Mouse (Mus musculus): ENCODE data around the gene Gm43552. TPM values are rescaled to one million over a fixed set of nuclear protein-coding genes. Genes with fewer than 3 reads are reported as not detected.

Gene Gm43552
- polyA plus RNA-seq, 1 experiment from 2014 or later: not detected

DNA sequence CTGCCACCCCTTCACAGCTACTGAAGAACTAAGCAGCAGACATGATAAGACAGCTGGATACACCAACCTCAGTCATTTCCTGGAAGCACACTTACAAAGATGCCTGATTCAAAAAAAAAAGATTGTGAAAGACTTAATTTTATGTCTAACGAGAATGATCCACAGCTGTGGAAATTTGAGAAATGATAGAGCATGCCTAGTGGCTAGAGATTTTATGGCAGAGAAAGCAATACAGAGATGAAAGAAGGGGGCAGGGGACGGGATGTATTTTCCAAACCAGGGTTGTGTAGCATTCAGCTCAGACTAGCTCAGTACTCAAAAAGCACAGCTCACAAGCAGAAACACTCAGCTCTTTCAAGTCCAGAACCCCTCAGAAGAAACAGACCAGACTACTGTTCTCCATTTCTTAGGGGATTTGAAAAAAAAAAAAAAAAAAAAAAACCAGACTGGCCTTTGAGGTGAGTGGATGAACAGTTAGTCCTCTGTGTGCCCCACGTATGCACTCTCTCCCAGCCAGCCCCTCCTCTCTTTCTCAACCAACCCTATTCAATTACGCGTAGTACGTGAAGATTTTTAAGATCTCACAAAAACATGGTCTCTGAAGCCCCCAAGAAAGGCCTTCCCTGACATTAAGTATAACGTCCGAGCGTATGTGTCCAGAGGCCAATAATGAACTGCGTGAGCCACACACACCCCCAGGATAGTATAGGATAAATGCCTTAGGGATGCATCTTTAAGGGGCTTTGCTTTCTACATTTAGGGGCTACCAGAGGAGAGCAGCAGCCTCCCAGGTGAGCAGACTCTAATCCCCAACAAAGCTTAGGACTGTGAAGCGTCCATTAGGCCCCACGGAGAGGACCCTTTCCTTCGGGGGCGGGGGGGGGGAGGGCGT, 57.9 kb downstream of the Gm43552 start:
- peak; percentile 52 for DNase-seq (ENCODE audit: low spot score)
- no peaks in the 10 kb centered on the region for H3K9me3 ChIP-seq (ENCODE audit: control insufficient read depth, low read length)

DNA sequence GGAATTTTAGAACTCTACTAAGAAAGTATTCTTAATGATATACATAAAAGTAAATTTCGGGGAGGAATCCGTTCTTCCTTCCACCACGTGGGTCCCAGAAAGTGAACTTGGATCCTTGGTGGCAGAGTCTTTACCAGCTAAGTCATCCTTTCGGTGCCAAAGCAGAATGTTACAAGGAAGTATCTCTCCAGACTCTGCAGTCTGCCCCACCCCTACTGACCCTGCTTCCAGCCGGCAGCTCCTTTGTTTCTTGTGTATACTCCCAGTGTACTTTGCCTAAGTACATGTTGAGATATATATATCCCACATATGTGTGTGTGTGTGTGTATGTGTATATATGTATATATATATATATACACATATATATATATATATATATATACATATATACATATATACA, 63.2 kb downstream of the Gm43552 start:
- no peak overlapping the region for H3K4me2 ChIP-seq (replicated peaks)

More for the DNA sequence above, 57.9 kb downstream of the Gm43552 start:
- Histone ChIP-seq H3K9ac (peak overlapping the region; percentile 75), H3K4me3 (replicated peaks; ENCODE audit: low read length) (peak overlapping the region; percentile 77), H3K4me1 (replicated peaks; ENCODE audit: control insufficient read depth, insufficient read depth, low read length) (peaks cover 16% of the 10 kb centered on the region), H3K27me3 (ENCODE audit: control insufficient read depth, insufficient read depth, low read length) (no peaks in the 10 kb centered on the region), H3K4me2 (replicated peaks) (peak overlapping the region; percentile 67), H3K36me3 (replicated peaks; ENCODE audit: control insufficient read depth, insufficient read depth) (0 out of 2 replicates have a peak, but pooled peaks cover 3% of the 10 kb centered on the region), H3K27ac (peak overlapping the region; percentile 76)
- 4% methylated on average over 15 of the region's 15 CpGs for WGBS
- no peak for ATAC-seq (ENCODE audit: low FRiP score)

DNA sequence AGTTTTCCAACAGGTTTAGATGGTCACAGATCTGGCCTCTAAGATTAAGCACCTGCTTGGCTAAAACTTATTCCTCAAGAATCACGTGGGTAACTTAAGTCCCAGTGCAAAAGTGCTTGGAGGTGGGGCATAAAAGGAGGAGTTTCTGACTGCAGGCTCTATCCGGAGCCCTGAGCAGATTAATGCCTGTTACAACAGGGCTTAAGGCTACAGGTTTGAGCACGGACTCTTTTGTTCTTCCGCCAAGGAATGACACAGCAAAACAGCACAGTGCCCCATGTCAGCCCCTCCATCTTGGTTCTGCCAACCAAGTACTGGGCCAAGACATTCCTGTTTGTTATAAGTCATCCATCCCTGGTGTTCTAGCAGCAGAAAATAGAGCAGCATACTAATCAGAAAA, 64.3 kb downstream of the Gm43552 start:
- no peak overlapping the region for H3K4me3 ChIP-seq (replicated peaks; ENCODE audit: low read length)
- H3K36me3 ChIP-seq (replicated peaks; ENCODE audit: control insufficient read depth, insufficient read depth): peaks cover 42% of the 10 kb centered on the region
- H3K9ac ChIP-seq: no peak overlapping the region
- H3K27ac ChIP-seq: no peak overlapping the region
- 53% methylated on average over 4 of the region's 4 CpGs for WGBS
- peaks cover 7% of the 10 kb centered on the region; the same call in 1 of the 2 replicates for H3K4me1 ChIP-seq (replicated peaks; ENCODE audit: control insufficient read depth, insufficient read depth, low read length)
- DNase-seq (ENCODE audit: low spot score): no peak
- no peak overlapping the region for H3K4me2 ChIP-seq (replicated peaks)
- no peaks in the 10 kb centered on the region for H3K9me3 ChIP-seq (ENCODE audit: control insufficient read depth, low read length)
- no peaks in the 10 kb centered on the region for H3K27me3 ChIP-seq (ENCODE audit: control insufficient read depth, insufficient read depth, low read length)
- no peak for ATAC-seq (ENCODE audit: low FRiP score)

More for the DNA sequence above, 63.2 kb downstream of the Gm43552 start:
- Histone ChIP-seq H3K4me1 (replicated peaks; ENCODE audit: control insufficient read depth, insufficient read depth, low read length) (peaks cover 16% of the 10 kb centered on the region), H3K27ac (no peak overlapping the region), H3K4me3 (replicated peaks; ENCODE audit: low read length) (no peak overlapping the region), H3K9ac (no peak overlapping the region), H3K27me3 (ENCODE audit: control insufficient read depth, insufficient read depth, low read length) (no peaks in the 10 kb centered on the region), H3K9me3 (ENCODE audit: control insufficient read depth, low read length) (no peaks in the 10 kb centered on the region), H3K36me3 (replicated peaks; ENCODE audit: control insufficient read depth, insufficient read depth) (peaks cover 31% of the 10 kb centered on the region)
- DNase-seq (ENCODE audit: low spot score) (no peak), ATAC-seq (ENCODE audit: low FRiP score) (no peak)
- WGBS: 88% methylated on average over 5 of the region's 5 CpGs

DNA sequence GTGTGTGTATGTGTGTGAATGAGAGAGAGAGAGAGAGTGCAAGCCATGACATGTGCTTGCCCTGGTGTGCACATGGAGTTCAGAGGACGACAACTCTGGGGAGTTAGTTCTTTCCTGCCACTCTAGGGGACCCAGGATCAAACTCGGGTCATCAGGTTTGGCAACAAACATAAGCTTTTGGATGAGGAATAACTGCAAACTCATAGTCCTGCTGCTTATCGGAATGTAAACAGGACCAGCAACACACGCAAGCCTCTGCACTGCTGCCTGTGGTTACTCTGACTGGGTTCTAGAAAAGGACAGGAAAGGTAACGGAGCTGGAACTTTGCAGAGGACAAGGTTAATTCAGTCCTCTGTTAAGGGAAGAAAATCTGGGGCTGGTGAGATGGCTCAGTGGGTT, 67.4 kb downstream of the Gm43552 start:
- H3K27ac ChIP-seq: no peak overlapping the region
- no peak overlapping the region for H3K4me2 ChIP-seq (replicated peaks)
- H3K27me3 ChIP-seq (ENCODE audit: control insufficient read depth, insufficient read depth, low read length): no peaks in the 10 kb centered on the region
- ATAC-seq (ENCODE audit: low FRiP score): no peak
- WGBS: 88% methylated on average over 5 of the region's 5 CpGs
- peaks cover 68% of the 10 kb centered on the region for H3K36me3 ChIP-seq (replicated peaks; ENCODE audit: control insufficient read depth, insufficient read depth)
- H3K9ac ChIP-seq: no peak overlapping the region
- H3K9me3 ChIP-seq (ENCODE audit: control insufficient read depth, low read length): no peaks in the 10 kb centered on the region
- H3K4me3 ChIP-seq (replicated peaks; ENCODE audit: low read length): no peak overlapping the region
- no peaks in the 10 kb centered on the region for H3K4me1 ChIP-seq (replicated peaks; ENCODE audit: control insufficient read depth, insufficient read depth, low read length)
- no peak for DNase-seq (ENCODE audit: low spot score)

DNA sequence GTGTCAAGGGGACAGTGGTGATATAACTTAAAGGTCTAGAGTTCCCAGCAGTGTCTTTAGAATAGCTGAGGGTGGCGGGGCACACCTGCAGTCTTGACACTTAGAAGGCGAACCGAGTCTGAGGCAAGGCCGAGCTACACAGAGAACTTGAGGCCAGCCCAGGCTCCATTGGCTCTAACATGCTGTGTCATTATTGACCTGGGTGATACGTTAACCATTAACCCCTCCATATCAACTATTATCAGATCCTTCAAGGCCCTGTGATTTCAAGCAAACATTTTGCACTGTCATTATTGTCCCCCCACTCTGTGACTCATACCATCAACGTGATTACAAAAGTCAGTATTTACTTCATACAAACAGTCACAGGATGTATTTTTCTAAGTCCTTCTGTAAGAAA, 68.4 kb downstream of the Gm43552 start:
- Histone ChIP-seq H3K4me2 (replicated peaks) (no peak overlapping the region), H3K9ac (no peak overlapping the region), H3K27ac (no peak overlapping the region), H3K36me3 (replicated peaks; ENCODE audit: control insufficient read depth, insufficient read depth) (peaks cover 77% of the 10 kb centered on the region), H3K4me3 (replicated peaks; ENCODE audit: low read length) (no peak overlapping the region), H3K4me1 (replicated peaks; ENCODE audit: control insufficient read depth, insufficient read depth, low read length) (no peaks in the 10 kb centered on the region), H3K27me3 (ENCODE audit: control insufficient read depth, insufficient read depth, low read length) (no peaks in the 10 kb centered on the region), H3K9me3 (ENCODE audit: control insufficient read depth, low read length) (no peaks in the 10 kb centered on the region)
- ATAC-seq (ENCODE audit: low FRiP score) (no peak), DNase-seq (ENCODE audit: low spot score) (no peak)
- 92% methylated on average over 6 of the region's 6 CpGs for whole genome bisulfite sequencing

DNA sequence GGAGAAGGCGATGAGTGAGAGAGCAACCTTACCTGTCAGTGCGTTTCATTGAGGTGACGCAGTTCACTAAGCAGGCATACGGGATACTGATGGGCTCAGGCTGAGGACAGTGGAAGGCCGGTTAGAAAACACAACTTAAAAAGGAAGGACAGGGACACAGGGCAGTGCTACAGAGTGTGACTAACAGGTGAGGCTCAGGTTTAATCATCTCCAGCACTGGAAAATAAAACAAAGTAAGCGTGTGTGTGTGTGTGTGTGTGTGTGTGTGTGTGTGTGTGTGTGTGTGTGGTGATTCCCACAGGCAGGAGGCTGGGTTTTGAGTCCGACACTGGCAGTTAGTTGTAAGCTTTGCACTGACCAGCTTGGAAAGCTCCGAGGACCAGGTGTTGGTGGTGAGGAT, 69.8 kb downstream of the Gm43552 start:
- Histone ChIP-seq H3K4me3 (replicated peaks; ENCODE audit: low read length) (no peak overlapping the region), H3K4me2 (replicated peaks) (no peak overlapping the region), H3K36me3 (replicated peaks; ENCODE audit: control insufficient read depth, insufficient read depth) (peaks cover 90% of the 10 kb centered on the region), H3K9me3 (ENCODE audit: control insufficient read depth, low read length) (no peaks in the 10 kb centered on the region), H3K27ac (no peak overlapping the region), H3K4me1 (replicated peaks; ENCODE audit: control insufficient read depth, insufficient read depth, low read length) (no peaks in the 10 kb centered on the region), H3K27me3 (ENCODE audit: control insufficient read depth, insufficient read depth, low read length) (no peaks in the 10 kb centered on the region), H3K9ac (no peak overlapping the region)
- DNase-seq (ENCODE audit: low spot score): no peak
- ATAC-seq (ENCODE audit: low FRiP score): no peak
- 95% methylated on average over 8 of the region's 8 CpGs for WGBS

DNA sequence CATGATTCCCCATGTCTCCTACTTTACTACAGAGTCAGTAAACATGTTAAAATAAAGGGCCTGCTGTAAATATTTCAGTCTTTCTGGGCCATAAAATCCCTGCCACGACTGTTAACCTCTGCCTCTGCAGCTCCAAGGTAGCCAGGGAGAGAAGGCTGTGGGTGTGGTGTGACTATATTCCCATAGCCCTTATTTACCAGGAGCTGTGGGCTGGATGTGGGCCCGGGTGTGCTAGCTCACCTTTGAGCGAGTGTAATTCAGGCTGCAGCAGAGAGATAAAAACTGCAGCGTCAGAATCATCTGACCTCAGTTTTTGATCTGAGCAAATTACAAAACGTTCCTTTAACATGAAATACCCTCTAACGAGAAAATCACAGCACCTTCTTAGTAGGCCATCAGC, 71.8 kb downstream of the Gm43552 start:
- WGBS: 82% methylated on average over 6 of the region's 6 CpGs
- Histone ChIP-seq H3K27ac (no peak overlapping the region), H3K27me3 (ENCODE audit: control insufficient read depth, insufficient read depth, low read length) (no peaks in the 10 kb centered on the region), H3K4me1 (replicated peaks; ENCODE audit: control insufficient read depth, insufficient read depth, low read length) (no peaks in the 10 kb centered on the region), H3K9ac (no peak overlapping the region), H3K36me3 (replicated peaks; ENCODE audit: control insufficient read depth, insufficient read depth) (peaks cover 93% of the 10 kb centered on the region), H3K4me2 (replicated peaks) (no peak overlapping the region), H3K9me3 (ENCODE audit: control insufficient read depth, low read length) (no peaks in the 10 kb centered on the region), H3K4me3 (replicated peaks; ENCODE audit: low read length) (no peak overlapping the region)
- ATAC-seq (ENCODE audit: low FRiP score) (no peak), DNase-seq (ENCODE audit: low spot score) (no peak)

DNA sequence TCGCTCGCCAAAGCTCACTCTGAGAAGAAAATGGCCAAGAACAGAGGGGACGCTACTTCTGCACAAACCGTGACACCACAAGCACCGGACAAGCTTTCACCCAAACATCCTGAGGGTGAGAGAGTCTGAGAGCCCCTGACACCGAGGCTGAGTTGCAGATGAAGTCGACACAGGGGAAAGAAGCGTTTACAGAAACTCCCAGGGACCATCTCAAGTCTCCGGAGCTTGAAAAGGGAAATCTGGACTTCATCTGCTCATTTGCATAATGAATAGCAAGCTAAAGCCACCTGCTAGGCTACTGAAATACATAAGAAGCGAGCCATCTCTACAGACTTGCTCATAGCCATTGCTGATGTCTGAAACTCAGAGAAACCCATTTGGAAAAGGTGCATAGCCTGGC, 73.5 kb downstream of the Gm43552 start:
- Histone ChIP-seq H3K4me2 (replicated peaks) (no peak overlapping the region), H3K36me3 (replicated peaks; ENCODE audit: control insufficient read depth, insufficient read depth) (peaks cover 95% of the 10 kb centered on the region), H3K4me3 (replicated peaks; ENCODE audit: low read length) (no peak overlapping the region), H3K27me3 (ENCODE audit: control insufficient read depth, insufficient read depth, low read length) (no peaks in the 10 kb centered on the region), H3K4me1 (replicated peaks; ENCODE audit: control insufficient read depth, insufficient read depth, low read length) (no peaks in the 10 kb centered on the region), H3K27ac (no peak overlapping the region), H3K9me3 (ENCODE audit: control insufficient read depth, low read length) (no peaks in the 10 kb centered on the region), H3K9ac (no peak overlapping the region)
- ATAC-seq (ENCODE audit: low FRiP score) (no peak), DNase-seq (ENCODE audit: low spot score) (no peak)
- 72% methylated on average over 10 of the region's 10 CpGs for WGBS

DNA sequence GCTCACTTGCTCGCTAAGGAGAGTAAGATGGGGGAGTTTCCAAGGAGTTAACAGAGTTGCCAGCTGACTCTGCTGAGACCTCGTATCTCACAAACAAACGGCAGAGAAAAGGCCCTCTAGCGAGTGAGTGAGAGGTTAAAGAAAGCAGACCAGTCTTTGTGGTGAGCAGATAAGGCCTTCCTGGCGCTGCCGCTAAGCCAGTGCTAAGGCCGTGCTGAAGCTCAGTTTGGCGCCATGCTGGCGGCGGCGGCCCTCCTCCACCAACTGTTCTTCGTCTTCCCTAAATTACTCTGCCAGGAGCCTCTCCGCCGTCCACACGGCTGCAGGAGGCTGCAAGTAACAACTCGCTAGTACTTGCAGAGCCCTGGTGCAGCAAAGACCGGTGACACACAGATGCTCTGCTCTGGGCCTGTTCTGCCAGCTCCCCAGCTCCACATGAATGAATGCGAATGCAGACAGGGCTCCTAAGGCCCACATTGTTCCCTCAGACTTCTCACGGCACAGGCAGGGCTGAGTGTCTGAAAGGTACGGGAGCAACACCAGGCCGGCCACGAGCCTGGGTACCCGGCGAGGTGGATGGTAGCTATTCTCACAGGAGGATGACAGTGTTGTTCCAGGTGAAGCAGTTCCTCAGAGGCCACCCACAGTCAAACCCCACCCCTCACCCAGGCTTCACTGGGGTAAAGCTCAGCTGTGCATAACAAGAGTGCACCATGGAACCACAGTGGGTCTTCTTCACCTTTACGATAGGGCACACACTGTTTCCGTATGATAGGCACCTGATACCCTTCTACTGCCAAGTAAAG, 76.8 kb downstream of the Gm43552 start:
- H3K4me1 ChIP-seq (replicated peaks; ENCODE audit: control insufficient read depth, insufficient read depth, low read length): no peaks in the 10 kb centered on the region
- H3K9me3 ChIP-seq (ENCODE audit: control insufficient read depth, low read length): no peaks in the 10 kb centered on the region
- no peak overlapping the region for H3K4me2 ChIP-seq (replicated peaks)
- no peak overlapping the region for H3K27ac ChIP-seq
- peaks cover 92% of the 10 kb centered on the region for H3K36me3 ChIP-seq (replicated peaks; ENCODE audit: control insufficient read depth, insufficient read depth)
- no peak overlapping the region for H3K4me3 ChIP-seq (replicated peaks; ENCODE audit: low read length)
- H3K9ac ChIP-seq: no peak overlapping the region
- ATAC-seq (ENCODE audit: low FRiP score) (no peak), DNase-seq (ENCODE audit: low spot score) (no peak)
- no peaks in the 10 kb centered on the region for H3K27me3 ChIP-seq (ENCODE audit: control insufficient read depth, insufficient read depth, low read length)
- 22% methylated on average over 26 of the region's 26 CpGs for WGBS

Data from hindbrain, embryonic 14.5 days (tissue).